Mouse (Mus musculus) cerebellum, adult 2 months (tissue): Measurements from ENCODE around the gene Gas7. TPM values are rescaled to one million over a fixed set of nuclear protein-coding genes. Genes with fewer than 3 reads are reported as not detected.
A peak's percentile ranks its signal among the peaks of the same experiment; 100 is the strongest.

Source experiments
- DNase-seq, 2 experiments: peaks; one replicate each; pipeline ENCODE4 v3.0.0; 2021
- H3K27ac ChIP-seq: fragments of 200-500 bp; 2 replicates; pipeline ENCODE4 v1.5.1; 2012; ENCODE audit warnings: low read length, control low read depth, inconsistent platforms; ENCODE audit not compliant: insufficient read depth
- H3K27me3 ChIP-seq: fragments of 200-500 bp; 2 replicates; pipeline ENCODE4 v1.6.1; 2012; ENCODE audit warnings: inconsistent platforms, mild to moderate bottlenecking, low read length, moderate library complexity; ENCODE audit not compliant: control insufficient read depth, insufficient read depth
- H3K4me1 ChIP-seq: fragments of 200-500 bp; 2 replicates; pipeline ENCODE4 v1.6.1; 2011; ENCODE audit warnings: low read length; ENCODE audit not compliant: control insufficient read depth, insufficient read depth
- H3K4me3 ChIP-seq: fragments of 200-500 bp; replicated peaks from 2 replicates; pipeline ENCODE3; 2011; ENCODE audit warnings: mild to moderate bottlenecking, low read depth, low read length, control low read depth; ENCODE audit not compliant: insufficient read depth
- CTCF ChIP-seq: fragments of 200-500 bp; IDR thresholded peaks from 2 replicates; pipeline ENCODE4 v1.5.1; 2011; ENCODE audit warnings: low read depth, mild to moderate bottlenecking, control low read depth, low read length, moderate library complexity, borderline replicate concordance; ENCODE audit not compliant: insufficient read depth
- POLR2A ChIP-seq: fragments of 200-500 bp; IDR thresholded peaks from 2 replicates; pipeline ENCODE4 v1.6.1; 2011; ENCODE audit warnings: low read length, control low read depth, borderline replicate concordance; ENCODE audit not compliant: insufficient read depth
- WGBS: fragments of 180-500 bp; shearing (Covaris S2); methylation state at CpG from one replicate; pipeline ENCODE4 v1.1.7; 2018; 5-methylcytosine and 5-hydroxymethylcytosine counted together
- polyA plus RNA-seq: library from polyadenylated mRNA; depleted of rRNA; stranded (reverse); fragments of >200 nt; gene quantifications from 2 replicates; pipeline ENCODE4 v1.2.3, GENCODE M21; 2012

Gene Gas7
- polyA plus RNA-seq, 1 experiment = 182 TPM

DNA sequence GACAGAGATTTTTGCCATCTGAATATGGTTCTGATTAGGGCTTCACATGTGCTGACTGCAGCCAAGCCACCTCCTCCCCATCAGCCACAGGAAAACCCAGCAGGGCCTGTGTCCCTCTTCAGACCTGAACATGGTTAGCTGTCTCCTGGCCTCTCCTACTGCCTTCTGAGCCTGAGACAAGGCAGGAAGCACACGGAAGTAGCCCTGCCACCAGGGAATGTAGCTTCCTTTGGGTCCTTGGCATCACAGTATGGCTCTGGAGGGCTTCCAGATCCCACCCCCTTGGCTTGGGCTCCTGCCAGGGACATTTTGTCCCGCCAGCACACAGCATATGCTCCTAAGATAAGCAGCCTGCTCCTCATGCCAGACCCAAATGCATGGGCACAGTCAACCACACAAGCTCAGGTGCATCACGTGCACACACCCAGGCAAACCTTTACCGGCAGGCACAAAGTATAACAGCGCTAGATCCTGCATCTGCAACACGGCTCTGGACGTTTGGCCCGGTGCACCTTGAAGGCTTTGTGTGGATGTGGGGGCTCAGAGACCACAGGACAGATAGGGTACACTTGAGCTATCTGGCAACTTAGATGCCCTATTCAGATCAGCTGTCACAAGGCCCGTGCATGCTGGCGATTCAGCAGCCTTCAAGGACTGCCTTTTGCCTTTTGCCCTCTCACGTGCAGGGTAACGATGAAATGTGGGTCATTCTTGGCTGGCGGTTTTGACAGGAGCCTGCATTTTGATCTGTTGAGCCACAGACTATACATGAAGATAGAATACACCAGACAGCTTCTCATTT is 212.5 kb downstream of the Gas7 start:
- H3K27me3 ChIP-seq = no peaks in the 10 kb centered on the region
- H3K4me1 ChIP-seq = peaks cover 84% of the 10 kb centered on the region
- peak; percentile 54; the same call in 1 of the 2 replicates for TF ChIP-seq POLR2A
- TF ChIP-seq CTCF = no peak
- peak; percentile 98 to 99 for DNase-seq
- H3K4me3 ChIP-seq = no peak overlapping the region
- H3K27ac ChIP-seq = peak overlapping the region; percentile 93
- 8% methylated on average over 13 of the region's 13 CpGs for WGBS

DNA sequence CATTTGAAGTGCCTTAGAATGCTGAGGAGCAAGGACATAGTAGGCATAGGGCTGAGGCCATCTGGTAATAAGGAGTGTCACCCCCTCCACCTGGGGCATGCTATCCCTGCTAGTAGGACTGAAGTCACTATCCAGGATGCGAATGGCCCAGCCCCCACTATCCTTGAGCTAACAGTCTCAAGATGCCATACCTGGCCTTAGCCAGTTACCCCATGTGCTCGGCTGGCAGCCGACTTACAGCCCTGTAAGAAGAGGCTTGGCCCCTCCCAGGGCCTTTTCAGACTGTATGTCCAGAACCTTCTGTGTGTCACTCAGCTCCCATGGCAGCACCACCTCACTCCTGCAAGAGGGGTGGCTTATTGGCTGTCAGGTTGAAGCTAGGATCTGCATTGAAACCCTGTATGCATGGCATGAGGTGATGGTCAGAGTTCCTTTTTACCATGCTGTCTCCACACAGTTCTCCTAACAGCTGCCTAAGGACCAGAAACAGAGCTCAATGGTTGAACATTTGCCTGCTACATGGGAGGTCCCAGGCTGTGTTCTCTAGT is 213.3 kb downstream of the Gas7 start:
- Histone ChIP-seq H3K4me3 (no peak overlapping the region), H3K27me3 (no peaks in the 10 kb centered on the region), H3K27ac (peak overlapping the region; percentile 93), H3K4me1 (peaks cover 84% of the 10 kb centered on the region)
- 16% methylated on average over 3 of the region's 3 CpGs for WGBS
- no peak for TF ChIP-seq CTCF
- TF ChIP-seq POLR2A = no peak
- peak; percentile 57 to 58 for DNase-seq

DNA sequence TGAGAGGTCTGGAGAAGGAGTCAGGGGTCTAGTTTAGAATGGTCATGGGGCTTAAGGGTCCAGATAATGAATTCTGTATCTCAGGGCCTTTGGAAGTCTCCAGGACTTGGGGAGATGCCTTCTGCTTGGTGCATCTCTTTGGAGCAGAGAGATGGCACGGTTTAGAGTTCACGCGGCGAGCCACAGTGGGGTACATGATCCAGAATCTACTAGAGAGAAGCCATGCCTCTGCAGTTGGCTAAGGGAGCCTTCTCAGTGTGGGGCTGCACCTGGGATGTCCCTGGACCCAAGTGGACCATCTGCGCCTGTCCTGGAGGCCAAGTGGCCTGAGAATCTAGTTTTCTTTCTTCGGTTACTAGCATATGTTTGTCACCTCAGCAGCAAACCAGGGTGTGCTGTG is 214.8 kb downstream of the Gas7 start:
- TF ChIP-seq CTCF (no peak; the same call in 1 of the 2 replicates), POLR2A (no peak)
- Histone ChIP-seq H3K27ac (peak overlapping the region; percentile 93), H3K27me3 (no peaks in the 10 kb centered on the region), H3K4me1 (peaks cover 81% of the 10 kb centered on the region), H3K4me3 (no peak overlapping the region)
- DNase-seq = peak; percentile 96 to 98
- 12% methylated on average over 6 of the region's 6 CpGs for WGBS

- Histone ChIP-seq H3K4me1 (peaks cover 72% of the 10 kb centered on the region), H3K4me3 (no peak overlapping the region), H3K27me3 (no peaks in the 10 kb centered on the region), H3K27ac (peak overlapping the region; percentile 93)
- WGBS = 37% methylated on average over 5 of the region's 5 CpGs
- DNase-seq = peak; percentile 41 to 45
- TF ChIP-seq POLR2A = no peak
- TF ChIP-seq CTCF = no peak
These were observed 216.9 kb downstream of the Gas7 start for GRCm38 (mm10) chr11:67672140-67672539.

- WGBS = 53% methylated on average over 12 of the region's 12 CpGs
- no peak for TF ChIP-seq POLR2A
- peak; percentile 83 for TF ChIP-seq CTCF
- no peak overlapping the region for H3K4me3 ChIP-seq
These were observed 220.6 kb downstream of the Gas7 start for GRCm38 (mm10) chr11:67675562-67676540.

GRCm38 (mm10) chr11:67679300-67679699 is 224.1 kb downstream of the Gas7 start:
- H3K4me1 ChIP-seq = peaks cover 19% of the 10 kb centered on the region
- 60% methylated on average over 5 of the region's 5 CpGs for WGBS
- TF ChIP-seq CTCF (no peak), POLR2A (no peak)
- H3K27me3 ChIP-seq = no peaks in the 10 kb centered on the region
- no peak for DNase-seq
- no peak overlapping the region for H3K4me3 ChIP-seq
- H3K27ac ChIP-seq = no peak overlapping the region

More at GRCm38 (mm10) chr11:67675562-67676540, 220.6 kb downstream of the Gas7 start:
- H3K27ac ChIP-seq = peak overlapping the region; percentile 39; the same call in 1 of the 2 replicates
- H3K27me3 ChIP-seq = no peaks in the 10 kb centered on the region
- DNase-seq = peak; percentile 71 to 75
- peaks cover 45% of the 10 kb centered on the region for H3K4me1 ChIP-seq

- no peak for TF ChIP-seq POLR2A
- no peak for TF ChIP-seq CTCF
- no peaks in the 10 kb centered on the region for H3K27me3 ChIP-seq
- 85% methylated on average over 2 of the region's 2 CpGs for WGBS
- H3K4me3 ChIP-seq = no peak overlapping the region
- peaks cover 15% of the 10 kb centered on the region for H3K4me1 ChIP-seq
- H3K27ac ChIP-seq = no peak overlapping the region
- DNase-seq = peak in 1 of 2 experiments; percentile 6
These were observed 224.7 kb downstream of the Gas7 start for GRCm38 (mm10) chr11:67679930-67680329.
